Mouse (Mus musculus) heart, adult 8-10 months (tissue): ENCODE data around the gene Gbp5. TPM values are rescaled to one million over a fixed set of nuclear protein-coding genes. Genes with fewer than 3 reads are reported as not detected.

Experiments used
- DNase-seq: peaks from one replicate; pipeline ENCODE4 v3.0.0; 2022; ENCODE audit warnings: low spot score
- total RNA-seq, 4 experiments: library from RNA; stranded (reverse); gene quantifications; 2 replicates each; pipeline ENCODE4 v1.2.4; 2022

Gene Gbp5
- total RNA-seq = 1 to 10 TPM; 6.6 to 8.4 (median 7.6) TPM

DNA sequence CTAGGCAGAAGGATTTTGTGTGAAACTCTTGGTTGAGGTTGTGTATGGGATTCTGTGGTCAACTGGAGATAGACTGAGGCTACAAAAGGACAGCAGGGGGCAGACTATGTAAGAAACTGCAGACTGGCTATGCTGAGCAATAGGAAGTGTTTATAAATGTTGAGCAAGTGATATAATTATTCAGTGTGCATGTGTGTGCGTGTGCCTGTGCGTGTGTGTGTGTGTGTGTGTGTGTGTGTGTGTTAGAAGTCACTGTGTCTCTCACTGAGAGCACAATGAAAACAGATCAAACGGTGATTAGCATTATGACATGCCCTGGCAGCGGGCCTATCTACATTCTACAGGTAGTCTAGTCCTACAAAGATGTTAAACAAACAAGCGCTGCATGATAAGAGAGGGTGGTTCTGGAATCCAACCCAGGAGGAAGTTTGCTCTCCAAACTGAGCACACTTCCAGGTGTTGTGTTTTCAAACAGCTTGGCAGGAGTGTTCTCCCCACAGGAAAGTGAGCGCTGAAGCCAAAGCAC, at the start of gene Gbp5:
TSS of gene Gbp5 (plus strand) at position 443 of the 526 bp plus-strand sequence.
- DNase-seq = peak; percentile 93

DNA sequence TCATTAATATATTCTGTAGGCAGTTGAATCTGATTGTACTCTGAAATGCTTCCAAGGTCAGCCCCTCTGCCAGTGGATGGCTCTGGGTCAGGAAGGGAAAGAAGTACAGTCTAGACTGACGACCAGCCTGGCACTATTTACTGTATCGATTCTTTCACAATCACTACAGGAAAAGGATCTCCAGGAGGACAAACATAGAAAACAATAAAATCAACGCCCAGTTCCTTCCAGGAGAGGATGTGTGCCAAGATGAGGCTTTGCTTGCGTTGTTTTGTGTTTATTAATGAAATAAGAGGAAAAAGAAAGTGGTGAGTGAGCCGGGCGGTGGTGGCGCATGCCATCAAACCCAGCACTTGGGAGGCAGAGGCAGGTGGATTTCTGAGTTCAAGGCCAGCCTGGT, 39.6 kb upstream of the Gbp5 start:
- no peak for DNase-seq

- DNase-seq = no peak
Observed at GRCm38 (mm10) chr3:142459241-142459640, 34.5 kb upstream of the Gbp5 start.

DNA sequence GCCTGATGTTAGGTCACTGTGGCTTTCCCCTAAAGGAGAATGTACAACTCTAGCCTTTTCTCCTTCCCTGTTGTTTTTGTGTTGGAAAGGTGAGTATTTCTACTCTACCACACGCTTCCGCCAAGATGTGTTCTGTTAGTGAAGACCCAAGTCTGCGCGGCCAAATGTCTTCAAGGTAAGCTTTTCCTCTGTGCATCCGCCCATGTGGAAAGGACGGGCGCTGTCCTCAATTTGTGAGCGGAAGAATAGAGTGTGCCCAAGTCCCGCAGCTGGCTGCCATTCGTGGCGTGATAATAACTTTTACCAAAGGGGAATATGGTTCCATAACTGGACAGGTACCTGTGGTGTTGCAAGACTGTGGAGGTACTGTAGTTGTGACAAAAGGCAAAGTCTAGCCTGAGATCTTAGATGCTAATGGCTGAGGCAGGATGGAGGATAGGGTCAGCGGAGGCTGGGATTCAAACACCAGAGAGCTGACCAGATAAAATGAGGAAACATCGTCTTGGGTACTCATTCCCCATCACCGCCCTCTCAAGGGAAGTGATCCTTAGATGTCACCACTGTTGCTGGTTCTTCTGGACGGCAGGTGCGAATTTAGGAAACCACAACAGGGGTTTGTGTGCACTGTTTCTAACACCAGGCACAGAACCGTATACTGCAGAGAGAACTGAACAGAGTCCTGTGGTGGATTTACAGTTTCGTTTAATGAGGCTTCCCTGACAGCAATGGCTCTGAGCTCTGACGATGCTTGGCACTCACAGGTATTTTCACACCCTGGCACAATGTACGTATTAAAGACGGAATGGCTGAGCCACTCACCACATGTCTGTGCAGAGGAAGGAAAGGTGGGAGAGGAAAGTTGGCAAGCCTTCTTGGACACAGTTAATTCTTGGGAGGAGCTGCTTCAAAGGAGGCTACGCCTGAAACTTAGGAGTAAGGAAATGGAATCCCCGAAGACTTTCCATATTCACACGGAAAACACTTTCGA, 30.7 kb upstream of the Gbp5 start:
- DNase-seq = no peak

GRCm38 (mm10) chr3:142474349-142474983, 19.3 kb upstream of the Gbp5 start:
- DNase-seq = no peak

- DNase-seq = peak; percentile 41
Observed at GRCm38 (mm10) chr3:142475913-142476312, 17.9 kb upstream of the Gbp5 start.

- no peak for DNase-seq
Observed at GRCm38 (mm10) chr3:142477866-142478265, 15.9 kb upstream of the Gbp5 start.

- DNase-seq = no peak
Observed at GRCm38 (mm10) chr3:142478360-142478759, 15.4 kb upstream of the Gbp5 start.

- DNase-seq = peak; percentile 82
Observed at GRCm38 (mm10) chr3:142490465-142490864, 3.3 kb upstream of the Gbp5 start.

- DNase-seq = no peak
Observed at GRCm38 (mm10) chr3:142495146-142495655, 1.4 kb downstream of the Gbp5 start.

- peak; percentile 69 for DNase-seq
Observed at GRCm38 (mm10) chr3:142496113-142497101, 2.6 kb downstream of the Gbp5 start.

GRCm38 (mm10) chr3:142497123-142497841, 3.5 kb downstream of the Gbp5 start:
- DNase-seq = no peak

DNA sequence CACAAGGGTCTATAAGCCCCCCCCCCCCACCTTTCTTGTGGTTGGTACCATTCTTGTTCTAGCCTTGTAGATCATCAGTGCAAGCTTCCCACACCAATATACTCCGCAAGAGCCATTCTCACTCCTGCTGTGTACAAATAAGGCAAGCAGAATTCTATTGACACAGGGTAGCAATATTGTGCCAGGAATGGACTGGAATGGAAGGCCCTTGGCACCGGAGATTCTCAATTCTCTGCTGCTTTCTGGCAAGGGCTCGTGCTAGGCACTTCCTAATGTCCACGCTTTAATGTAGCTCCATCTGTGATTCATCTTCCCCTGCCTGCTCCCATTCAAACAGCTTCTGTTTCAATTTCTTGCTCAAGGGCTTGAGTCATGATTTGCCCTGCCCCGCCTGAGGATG, 5.2 kb downstream of the Gbp5 start:
- DNase-seq = no peak

DNA sequence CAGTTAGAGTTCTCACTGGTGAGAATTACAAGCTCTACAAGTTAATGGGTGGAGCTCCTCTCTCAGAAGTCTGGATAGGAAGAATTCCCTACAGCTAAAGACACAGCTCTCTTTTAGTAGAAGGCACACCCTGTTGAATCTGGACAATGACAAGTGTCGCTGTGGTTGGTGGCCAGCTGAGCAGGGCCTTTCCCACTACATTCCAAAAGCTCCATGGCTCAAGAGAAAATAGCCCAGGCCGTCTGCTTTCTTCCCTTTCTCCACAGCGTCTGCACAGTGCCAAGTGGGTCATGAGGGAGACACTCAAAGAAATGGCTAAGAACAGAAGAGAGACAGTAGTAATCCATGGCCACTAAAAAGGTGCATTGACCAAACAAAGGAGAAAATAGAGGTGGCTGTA, 34.3 kb downstream of the Gbp5 start:
- DNase-seq = no peak

DNA sequence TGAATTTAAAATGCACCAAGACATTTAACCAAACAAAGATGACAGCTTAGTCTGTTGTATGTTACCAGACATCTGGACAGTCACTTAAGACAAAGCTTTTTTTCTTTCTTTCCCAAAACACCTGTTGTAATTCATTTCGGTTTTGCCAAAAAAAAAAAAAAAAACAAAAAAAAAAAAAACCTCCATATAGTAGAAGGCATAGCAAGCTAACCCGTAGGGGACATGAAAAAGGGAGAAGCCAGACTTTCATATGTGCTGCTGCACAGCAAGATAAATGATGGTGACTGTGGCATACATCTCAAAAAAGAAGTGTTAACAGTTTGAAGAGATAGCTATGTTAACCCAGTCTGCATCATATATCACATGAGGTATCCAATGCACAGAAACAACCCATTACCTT, 35.8 kb downstream of the Gbp5 start:
- no peak for DNase-seq

DNA sequence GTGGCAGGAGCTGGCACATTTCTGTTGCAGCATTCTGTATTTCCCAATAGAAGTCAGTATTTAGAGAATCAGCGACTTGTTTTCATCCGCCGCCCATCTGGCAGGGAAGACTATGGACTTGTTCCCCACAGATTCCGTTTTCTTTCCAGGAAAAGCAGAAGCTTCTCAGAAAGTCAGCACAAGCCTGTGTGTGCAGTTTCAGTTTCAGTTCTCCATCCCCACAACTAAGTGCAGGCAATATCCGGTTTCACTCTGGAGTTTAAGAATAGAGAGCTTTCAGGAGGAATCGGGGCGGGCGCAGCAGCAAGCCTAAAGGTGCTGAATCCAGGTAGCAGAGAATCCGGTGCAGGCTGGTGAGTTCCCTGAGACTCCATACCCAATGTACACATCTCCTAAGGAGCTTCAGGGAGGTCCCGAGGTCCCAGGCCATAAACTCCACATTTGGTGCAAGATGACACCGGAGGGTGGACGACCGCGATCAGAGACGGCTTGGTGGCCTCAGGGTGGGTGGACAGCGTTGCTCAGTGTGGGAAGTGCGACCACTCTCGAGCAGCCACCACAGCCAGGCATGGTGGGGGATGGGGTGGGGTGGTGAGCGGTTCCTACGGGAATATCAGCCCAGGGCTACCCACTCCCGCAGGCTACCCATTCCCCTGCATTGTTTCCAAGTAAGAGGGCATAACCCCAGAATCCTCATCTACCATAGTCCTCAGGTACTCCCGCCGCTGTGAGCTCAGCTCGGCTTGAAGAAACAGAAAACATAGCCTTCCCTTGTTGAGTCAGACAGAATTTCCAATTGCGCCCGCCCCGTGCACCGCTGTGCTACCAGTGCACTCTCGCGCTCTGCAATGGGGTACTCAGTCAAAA, 36.5 kb downstream of the Gbp5 start, which contains the start of gene Gbp7:
TSS of gene Gbp7 (plus strand) at position 256 of the 867 bp plus-strand sequence.
- peak; percentile 84 for DNase-seq

GRCm38 (mm10) chr3:142531595-142531994, 37.8 kb downstream of the Gbp5 start:
- no peak for DNase-seq

GRCm38 (mm10) chr3:142533185-142533584, 39.4 kb downstream of the Gbp5 start:
- no peak for DNase-seq

- no peak for DNase-seq
Observed at GRCm38 (mm10) chr3:142535667-142536066, 41.9 kb downstream of the Gbp5 start.
